Mouse (Mus musculus): Measurements from ENCODE around the gene Spata31d1b.

GRCm38 (mm10) chr13:59739397-59739796 lies 27.3 kb downstream of the Spata31d1b start:
- no peak for TF ChIP-seq CTCF (IDR thresholded peaks at IDR 0.05; ENCODE audit: insufficient read depth, low read length)
- no peak for TF ChIP-seq POLR2A (IDR thresholded peaks at IDR 0.05; ENCODE audit: borderline replicate concordance, extremely low read depth, low read depth, low read length)
